ENCODE assay signal across 12 mouse cellular contexts in genomic region chr4:46023021-46023481, GRCm38 (mm10). TPM values are rescaled to one million over a fixed set of nuclear protein-coding genes. Genes with fewer than 3 reads are reported as not detected.
DNase-seq lines count a peak whose midpoint lies in the region; ATAC-seq and TF ChIP-seq lines count a peak whose summit lies in the region.
"Had no signal": no experiment of that assay in that cellular context is flagged by ENCODE, and none has a peak within 500 bp of the region (broad histone marks: within the 10 kb centered on the region; RNA-seq: fewer than 3 reads in every experiment).

No protein-coding gene starts in this region.

- H3K27me3 ChIP-seq in stomach, embryonic 15.5 days (replicated peaks): no peaks in the 10 kb centered on the region
- no peaks in the 10 kb centered on the region for H3K27me3 ChIP-seq in stomach, postnatal 0 days (ENCODE audit: control insufficient read depth, insufficient read depth, low read length)
- no peaks in the 10 kb centered on the region for H3K27me3 ChIP-seq in hindbrain, embryonic 11.5 days (ENCODE audit: control insufficient read depth, insufficient read depth, low read length)
- H3K27me3 ChIP-seq: megakaryocyte, embryonic 14.5 days had no signal

- no peak for TF ChIP-seq EP300 in stomach, postnatal 0 days (optimal IDR thresholded peaks at IDR 0.05)

- 66% methylated on average over 3 of the region's 3 CpGs for WGBS in stomach, embryonic 15.5 days
- 76% methylated on average over 3 of the region's 3 CpGs for WGBS in stomach, postnatal 0 days
- WGBS in hindbrain, embryonic 11.5 days: 83% methylated on average over 3 of the region's 3 CpGs

- no peak overlapping the region for H3K9ac ChIP-seq in stomach, embryonic 15.5 days
- no peak overlapping the region for H3K9ac ChIP-seq in stomach, postnatal 0 days (ENCODE audit: low read length)
- H3K9ac ChIP-seq in hindbrain, embryonic 11.5 days (ENCODE audit: low read depth, low read length): no peak overlapping the region
- H3K9ac ChIP-seq: lung, embryonic 14.5 days had no signal

- peak; percentile 39; the same call in 1 of the 2 replicates for ATAC-seq in stomach, embryonic 15.5 days (ENCODE audit: insufficient read depth, low FRiP score, low read depth)
- ATAC-seq in stomach, postnatal 0 days (ENCODE audit: low FRiP score, low TSS enrichment): no peak
- ATAC-seq in hindbrain, embryonic 11.5 days (ENCODE audit: low FRiP score): no peak
- ATAC-seq: CD4-positive, CD25-positive, alpha-beta regulatory T cell, adult 4 months had no signal

- intact Hi-C loops in heart, postnatal 14 days (cut with DNase I): loop anchor here (10.0 kb wide), 1 partner anchor 48 kb away; no protein-coding TSS in a partner anchor

- H3K4me2 ChIP-seq in stomach, embryonic 15.5 days: no peak overlapping the region
- H3K4me2 ChIP-seq in stomach, postnatal 0 days (replicated peaks; ENCODE audit: low read depth): no peak overlapping the region
- H3K4me2 ChIP-seq in hindbrain, embryonic 11.5 days (replicated peaks; ENCODE audit: low read depth, low read length): no peak overlapping the region
- H3K4me2 ChIP-seq: lung, embryonic 14.5 days had no signal

- H3K4me1 ChIP-seq in stomach, embryonic 15.5 days: no peaks in the 10 kb centered on the region
- no peaks in the 10 kb centered on the region for H3K4me1 ChIP-seq in stomach, postnatal 0 days (replicated peaks; ENCODE audit: control insufficient read depth, insufficient read depth)
- H3K4me1 ChIP-seq in hindbrain, embryonic 11.5 days (replicated peaks; ENCODE audit: control insufficient read depth, insufficient read depth, low read length): no peaks in the 10 kb centered on the region

- H3K27ac ChIP-seq in stomach, embryonic 15.5 days: no peak overlapping the region
- H3K27ac ChIP-seq in stomach, postnatal 0 days (replicated peaks): no peak overlapping the region
- H3K27ac ChIP-seq in hindbrain, embryonic 11.5 days (ENCODE audit: low read depth, low read length): no peak overlapping the region

- no peaks in the 10 kb centered on the region for H3K9me3 ChIP-seq in stomach, embryonic 15.5 days
- H3K9me3 ChIP-seq in stomach, postnatal 0 days (ENCODE audit: control insufficient read depth, low read length): no peaks in the 10 kb centered on the region
- no peaks in the 10 kb centered on the region for H3K9me3 ChIP-seq in hindbrain, embryonic 11.5 days (ENCODE audit: control insufficient read depth, low read length)
- H3K9me3 ChIP-seq: megakaryocyte, embryonic 14.5 days had no signal

- H3K4me3 ChIP-seq in stomach, embryonic 15.5 days (replicated peaks): no peak overlapping the region
- no peak overlapping the region for H3K4me3 ChIP-seq in stomach, postnatal 0 days (ENCODE audit: low read depth, low read length)
- H3K4me3 ChIP-seq in hindbrain, embryonic 11.5 days (ENCODE audit: low read depth, low read length): no peak overlapping the region
- H3K4me3 ChIP-seq: megakaryocyte, embryonic 14.5 days had no signal

- DNase-seq in heart, adult 11 months: peak; percentile 22
- DNase-seq in heart, postnatal 14 days: no peak
- no peak for DNase-seq in stomach, postnatal 0 days (ENCODE audit: low spot score)
- peak; percentile 55 for DNase-seq in forelimb bud, embryonic 11.5 days (ENCODE audit: low read depth, low spot score)
- no peak for DNase-seq in hindbrain, embryonic 11.5 days (ENCODE audit: low spot score)
- DNase-seq in adrenal gland, postnatal 10 days: no peak
- DNase-seq in frontal cortex, postnatal 25 days (ENCODE audit: low spot score in 2 of 2): no peak
- DNase-seq: kidney, postnatal 4 days; lung, embryonic 14.5 days had no signal

- no peaks in the 10 kb centered on the region for H3K36me3 ChIP-seq in stomach, embryonic 15.5 days
- H3K36me3 ChIP-seq in stomach, postnatal 0 days (ENCODE audit: control insufficient read depth, insufficient read depth, low read length): 0 out of 2 replicates have a peak, but pooled peaks cover 2% of the 10 kb centered on the region
- no peaks in the 10 kb centered on the region for H3K36me3 ChIP-seq in hindbrain, embryonic 11.5 days (ENCODE audit: control insufficient read depth, insufficient read depth, low read length)

- no peak for TF ChIP-seq CTCF in stomach, postnatal 0 days (IDR thresholded peaks at IDR 0.05; ENCODE audit: low read depth)

RNA-seq across cellular contexts. Expression of gene Tmod1, which starts 15.7 kb away (rescaled TPM):
- 100 to 1,000 TPM; 279 to 283 TPM for total RNA-seq in heart, postnatal 14 days (2021)
- polyA plus RNA-seq in stomach, embryonic 15.5 days (2015; fragmentation: Nextera tagmentation; extraction: Ambion mirVana): 4.7 and 6.4 TPM in 2 replicates
- 3.2 and 3.4 TPM in 2 replicates for polyA plus RNA-seq in stomach, postnatal 0 days (2015; fragmentation: Nextera tagmentation; extraction: Ambion mirVana)
- polyA plus RNA-seq in hindbrain, embryonic 11.5 days (2014; fragmentation: Nextera tagmentation; extraction: Ambion mirVana): 3.6 and 4.9 TPM in 2 replicates
- 10 to 100 TPM in 1 of 2 experiments, 1 to 10 TPM in 1; 6.9 to 22.7 TPM for total RNA-seq in adrenal gland, postnatal 10 days (2021)

RNA-seq across cellular contexts. Expression of gene Tdrd7, which starts 57.9 kb away (rescaled TPM):
- 10 to 100 TPM; 11.1 to 14.0 TPM for total RNA-seq in heart, postnatal 14 days (2021)
- polyA plus RNA-seq in stomach, embryonic 15.5 days (2015; fragmentation: Nextera tagmentation; extraction: Ambion mirVana): 19.8 and 21.5 TPM in 2 replicates
- 24.9 and 25.1 TPM in 2 replicates for polyA plus RNA-seq in stomach, postnatal 0 days (2015; fragmentation: Nextera tagmentation; extraction: Ambion mirVana)
- polyA plus RNA-seq in hindbrain, embryonic 11.5 days (2014; fragmentation: Nextera tagmentation; extraction: Ambion mirVana): 11.7 and 12.1 TPM in 2 replicates
- 10 to 100 TPM; 16.8 to 21.0 TPM for total RNA-seq in adrenal gland, postnatal 10 days (2021)

Comparison
In these comparisons a context has a peak if more than half of its experiments do, and no peak if none do; other contexts are left out.
1. DNase-seq: peak in heart, adult 11 months (single experiment) and forelimb bud, embryonic 11.5 days (single experiment); none in heart, postnatal 14 days (0 of 2), stomach, postnatal 0 days (single experiment), hindbrain, embryonic 11.5 days (single experiment), adrenal gland, postnatal 10 days (single experiment) and frontal cortex, postnatal 25 days (0 of 2).